Mouse (Mus musculus) stomach, postnatal 0 days (tissue): ENCODE measurements around the gene Rex1bd. TPM values are rescaled to one million over a fixed set of nuclear protein-coding genes. Genes with fewer than 3 reads are reported as not detected.

Source experiments
- ATAC-seq: fragments of 200-750 bp; cut with Nextera tagmentation; 2 replicates; pipeline ENCODE4 v1.8.0; 2017; ENCODE audit not compliant: low FRiP score, low TSS enrichment
- DNase-seq: peaks from one replicate; pipeline ENCODE4 v3.0.0-alpha.2; 2016; ENCODE audit warnings: low spot score
- H3K27ac ChIP-seq: fragments of 300-500 bp; sonication (generic); replicated peaks from 2 replicates; pipeline ENCODE4 v1.5.1; 2014; ENCODE audit warnings: mild to moderate bottlenecking, control low read depth
- H3K27me3 ChIP-seq: fragments of 300-500 bp; sonication (generic); 2 replicates; pipeline ENCODE4 v1.6.1; 2014; ENCODE audit warnings: low read length; ENCODE audit not compliant: control insufficient read depth, insufficient read depth
- H3K36me3 ChIP-seq: fragments of 300-500 bp; sonication (generic); 2 replicates; pipeline ENCODE4 v1.6.1; 2014; ENCODE audit warnings: low read length, mixed read lengths; ENCODE audit not compliant: control insufficient read depth, insufficient read depth
- H3K4me1 ChIP-seq: fragments of 300-500 bp; sonication (generic); replicated peaks from 2 replicates; pipeline ENCODE4 v1.6.1; 2014; ENCODE audit warnings: antibody characterized with exemption; ENCODE audit not compliant: control insufficient read depth, insufficient read depth
- H3K4me2 ChIP-seq: fragments of 300-500 bp; sonication (generic); replicated peaks from 2 replicates; pipeline ENCODE4 v1.6.1; 2014; ENCODE audit warnings: low read depth, mild to moderate bottlenecking, control low read depth, moderate library complexity
- H3K4me3 ChIP-seq: fragments of 300-500 bp; sonication (generic); 2 replicates; pipeline ENCODE4 v1.5.1; 2014; ENCODE audit warnings: low read depth, low read length, control low read depth
- H3K9ac ChIP-seq: fragments of 300-500 bp; sonication (generic); 2 replicates; pipeline ENCODE4 v1.6.1; 2014; ENCODE audit warnings: mild to moderate bottlenecking, low read length, control low read depth, mixed read lengths
- H3K9me3 ChIP-seq: fragments of 300-500 bp; sonication (generic); 2 replicates; pipeline ENCODE4 v1.6.1; 2016; ENCODE audit warnings: low read length; ENCODE audit not compliant: control insufficient read depth
- CTCF ChIP-seq: IDR thresholded peaks from 2 replicates; pipeline ENCODE4 v1.5.1; 2016; ENCODE audit warnings: antibody characterized with exemption, low read depth, mild to moderate bottlenecking, moderate library complexity
- EP300 ChIP-seq: optimal IDR thresholded peaks from 2 replicates; pipeline ENCODE3; 2016; ENCODE audit warnings: antibody characterized with exemption
- WGBS: fragments of 180-500 bp; shearing (Covaris S2); extraction: QIAGEN DNeasy Blood & Tissue Kit; methylation state at CpG from one replicate; pipeline ENCODE4 v1.1.7; 2014; 5-methylcytosine and 5-hydroxymethylcytosine counted together
- polyA plus RNA-seq: library from polyadenylated mRNA; unstranded; fragments of >200 nt; fragmentation: Nextera tagmentation; extraction: Ambion mirVana; gene quantifications from 2 replicates; pipeline ENCODE4 v1.2.1, GENCODE M21; 2015

The Rex1bd gene
- polyA plus RNA-seq, 1 experiment from 2014 or later, result 122 TPM

- H3K9me3 ChIP-seq, result no peaks in the 10 kb centered on the region
- ATAC-seq (no peak), DNase-seq (no peak)
- TF ChIP-seq CTCF (no peak), EP300 (no peak)
- H3K4me1 ChIP-seq, result no peaks in the 10 kb centered on the region
- H3K4me2 ChIP-seq, result no peak overlapping the region
- 60% methylated on average over 5 of the region's 5 CpGs for WGBS
- no peaks in the 10 kb centered on the region; the same call in 1 of the 2 replicates for H3K36me3 ChIP-seq
- H3K27ac ChIP-seq, result no peak overlapping the region
- H3K27me3 ChIP-seq, result no peaks in the 10 kb centered on the region
- H3K4me3 ChIP-seq, result no peak overlapping the region
- H3K9ac ChIP-seq, result peak overlapping the region; percentile 18; the same call in 1 of the 2 replicates
These were observed 39.3 kb downstream of the Rex1bd start for GRCm38 (mm10) chr8:70467229-70467725.

GRCm38 (mm10) chr8:70466771-70467170 lies 39.8 kb downstream of the Rex1bd start:
- no peak for ATAC-seq
- DNase-seq, result no peak
- WGBS, result 59% methylated on average over 11 of the region's 11 CpGs
- Histone ChIP-seq H3K27me3 (no peaks in the 10 kb centered on the region), H3K27ac (no peak overlapping the region), H3K4me2 (no peak overlapping the region), H3K4me3 (no peak overlapping the region), H3K9me3 (no peaks in the 10 kb centered on the region), H3K36me3 (no peaks in the 10 kb centered on the region; the same call in 1 of the 2 replicates), H3K9ac (peak overlapping the region; percentile 18; the same call in 1 of the 2 replicates), H3K4me1 (no peaks in the 10 kb centered on the region)
- TF ChIP-seq CTCF (no peak), EP300 (no peak)

- Histone ChIP-seq H3K4me1 (no peaks in the 10 kb centered on the region), H3K36me3 (no peaks in the 10 kb centered on the region; the same call in 1 of the 2 replicates), H3K9me3 (no peaks in the 10 kb centered on the region), H3K27me3 (no peaks in the 10 kb centered on the region), H3K4me2 (no peak overlapping the region), H3K9ac (no peak overlapping the region), H3K4me3 (no peak overlapping the region), H3K27ac (no peak overlapping the region)
- TF ChIP-seq EP300 (no peak), CTCF (no peak)
- ATAC-seq (no peak), DNase-seq (no peak)
- 87% methylated on average over 4 of the region's 4 CpGs for WGBS
These were observed 40.2 kb downstream of the Rex1bd start for GRCm38 (mm10) chr8:70466305-70466704.

GRCm38 (mm10) chr8:70465701-70466100 lies 40.9 kb downstream of the Rex1bd start:
- Histone ChIP-seq H3K36me3 (no peaks in the 10 kb centered on the region; the same call in 1 of the 2 replicates), H3K27ac (no peak overlapping the region), H3K9me3 (no peaks in the 10 kb centered on the region), H3K9ac (no peak overlapping the region), H3K4me2 (no peak overlapping the region), H3K4me1 (no peaks in the 10 kb centered on the region), H3K4me3 (no peak overlapping the region), H3K27me3 (no peaks in the 10 kb centered on the region)
- DNase-seq (no peak), ATAC-seq (no peak)
- no peak for TF ChIP-seq CTCF
- WGBS, result 97% methylated on average over 4 of the region's 4 CpGs

- Histone ChIP-seq H3K27ac (no peak overlapping the region), H3K36me3 (no peaks in the 10 kb centered on the region), H3K4me1 (no peaks in the 10 kb centered on the region), H3K9ac (no peak overlapping the region), H3K4me2 (no peak overlapping the region), H3K4me3 (no peak overlapping the region), H3K27me3 (no peaks in the 10 kb centered on the region), H3K9me3 (no peaks in the 10 kb centered on the region)
- WGBS, result 91% methylated on average over 6 of the region's 6 CpGs
- ATAC-seq, result no peak
- no peak for DNase-seq
- TF ChIP-seq EP300 (no peak), CTCF (no peak)
These were observed 42.4 kb downstream of the Rex1bd start for GRCm38 (mm10) chr8:70464162-70464561.

- TF ChIP-seq EP300, result no peak
- no peak for TF ChIP-seq CTCF
- ATAC-seq, result no peak; the same call in 1 of the 2 replicates
These were observed 43.2 kb downstream of the Rex1bd start for GRCm38 (mm10) chr8:70463306-70463705.

More at GRCm38 (mm10) chr8:70463306-70463705, 43.2 kb downstream of the Rex1bd start:
- 75% methylated on average over 4 of the region's 4 CpGs for WGBS
- DNase-seq, result no peak
- Histone ChIP-seq H3K36me3 (no peaks in the 10 kb centered on the region), H3K27me3 (no peaks in the 10 kb centered on the region), H3K9me3 (no peaks in the 10 kb centered on the region), H3K9ac (no peak overlapping the region), H3K27ac (no peak overlapping the region), H3K4me2 (no peak overlapping the region), H3K4me3 (no peak overlapping the region), H3K4me1 (no peaks in the 10 kb centered on the region)
